Mouse (Mus musculus) forelimb bud, embryonic 11.5 days (tissue): ENCODE measurements around the gene Tfrc.

Source experiments
- DNase-seq: peaks from one replicate; pipeline ENCODE4 v3.0.0-alpha.2; 2012; ENCODE audit warnings: low read depth, low spot score

Gene Tfrc

DNA sequence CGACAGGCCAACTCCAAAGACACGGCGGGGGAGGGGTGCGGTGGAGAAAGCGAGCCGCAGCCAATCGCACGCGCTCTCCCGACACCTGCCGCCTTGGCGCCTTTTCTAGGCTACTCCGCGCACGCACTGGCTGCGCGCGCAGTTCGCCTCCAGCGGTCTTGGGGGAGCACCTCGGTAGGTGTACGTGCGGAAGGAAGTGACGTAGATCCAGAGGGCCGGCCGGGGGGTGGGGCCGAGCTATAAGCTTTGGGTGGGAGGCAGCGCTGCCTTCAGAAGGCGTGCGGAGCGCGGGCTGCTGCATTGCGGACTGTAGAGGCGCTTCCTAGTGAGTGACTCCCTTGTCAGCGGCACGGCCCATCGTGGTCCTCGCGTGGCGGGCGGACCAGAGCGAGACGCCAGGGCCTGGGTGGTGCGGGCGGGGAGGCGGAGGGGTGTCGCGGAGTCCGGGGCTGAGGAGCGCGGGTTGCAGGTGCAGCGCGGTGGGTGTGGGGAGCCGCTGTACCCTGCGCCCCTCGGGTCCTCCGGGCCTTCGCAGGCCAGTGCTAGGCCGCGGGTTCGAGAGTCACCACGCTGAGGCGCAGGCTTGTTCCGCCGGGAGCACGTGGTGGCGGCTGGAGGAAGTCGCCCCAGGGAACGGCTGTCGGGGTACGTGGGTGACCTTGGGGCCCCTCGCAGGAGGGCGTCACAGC is at the start of gene Tfrc:
Gene Tfrc, plus strand, starts transcription at position 209 of the 689 bp plus-strand sequence.
- peak; percentile 99 for DNase-seq

DNA sequence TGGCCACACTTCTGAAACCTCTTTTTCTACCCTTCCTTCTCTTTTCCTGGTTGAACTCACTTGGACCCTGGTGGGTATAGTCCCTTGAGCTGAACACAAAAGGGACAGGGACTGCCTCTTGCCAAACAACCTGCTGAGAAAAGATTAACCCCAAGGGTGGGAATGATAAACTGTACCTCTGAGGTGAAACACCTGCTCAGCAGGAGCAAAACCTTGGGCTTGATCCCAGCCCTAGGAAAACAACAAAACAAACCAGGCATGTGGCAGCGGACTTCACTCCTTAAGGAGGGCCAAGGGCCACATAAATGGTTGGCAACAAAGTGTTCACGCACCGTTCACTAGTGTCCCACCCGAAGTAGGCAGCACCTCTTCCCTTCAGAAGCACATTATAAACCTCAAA is 49.2 kb upstream of the Tfrc start:
- no peak for DNase-seq

DNA sequence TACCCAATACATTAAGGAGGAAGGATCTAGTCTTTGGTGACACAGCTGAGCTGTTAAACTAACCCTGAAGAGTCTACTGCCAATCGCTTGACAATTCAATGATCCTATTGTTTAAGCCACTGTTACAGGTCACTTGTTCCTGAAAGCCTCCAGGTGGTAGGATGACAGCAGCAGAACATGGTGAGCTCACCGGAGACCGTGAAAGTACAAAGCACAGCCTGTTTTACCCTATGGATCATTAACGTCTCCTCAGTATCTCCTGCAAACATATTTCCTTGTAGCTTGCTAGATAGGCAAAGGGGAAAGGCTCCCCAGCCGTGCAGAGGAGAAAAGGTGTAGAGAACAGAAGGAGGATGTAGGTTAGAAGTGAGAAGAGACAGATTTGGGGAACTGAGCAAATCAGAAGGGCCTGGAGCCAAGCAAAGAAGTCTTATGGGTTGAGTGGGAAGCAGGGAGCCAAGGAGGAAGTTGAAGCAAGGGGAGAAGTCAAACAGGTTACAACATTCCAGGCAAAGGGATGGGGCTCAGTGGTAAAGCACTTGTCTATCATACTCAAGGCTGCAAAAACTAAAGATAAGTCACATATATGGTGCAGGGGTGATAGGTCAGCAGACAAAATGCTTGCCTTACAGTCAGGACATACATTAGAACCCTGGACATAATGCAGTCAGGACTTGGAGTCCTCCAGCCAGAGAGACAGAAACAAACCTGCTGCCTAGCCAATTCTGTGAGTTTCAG is 45.5 kb upstream of the Tfrc start:
- DNase-seq, result no peak

DNA sequence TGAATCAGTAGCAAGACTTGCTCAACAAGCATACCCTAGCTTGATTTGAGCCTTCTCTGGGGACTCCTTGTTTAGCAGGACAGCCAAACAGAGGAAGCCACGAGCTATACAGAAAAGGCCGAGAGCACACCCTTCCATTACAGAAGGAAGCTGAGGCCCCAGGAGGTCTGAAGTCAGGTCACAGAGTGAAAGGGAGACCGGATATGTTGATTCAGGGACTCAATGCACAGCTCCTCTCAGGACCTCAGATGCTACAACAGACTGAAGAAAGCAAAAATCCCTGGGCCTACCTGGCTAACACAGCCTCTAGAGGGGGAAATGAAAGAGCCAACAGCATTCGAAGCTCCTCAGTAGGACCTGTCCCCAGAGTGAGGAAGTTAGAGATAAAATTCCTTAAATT is 41.4 kb upstream of the Tfrc start:
- DNase-seq, result no peak

DNA sequence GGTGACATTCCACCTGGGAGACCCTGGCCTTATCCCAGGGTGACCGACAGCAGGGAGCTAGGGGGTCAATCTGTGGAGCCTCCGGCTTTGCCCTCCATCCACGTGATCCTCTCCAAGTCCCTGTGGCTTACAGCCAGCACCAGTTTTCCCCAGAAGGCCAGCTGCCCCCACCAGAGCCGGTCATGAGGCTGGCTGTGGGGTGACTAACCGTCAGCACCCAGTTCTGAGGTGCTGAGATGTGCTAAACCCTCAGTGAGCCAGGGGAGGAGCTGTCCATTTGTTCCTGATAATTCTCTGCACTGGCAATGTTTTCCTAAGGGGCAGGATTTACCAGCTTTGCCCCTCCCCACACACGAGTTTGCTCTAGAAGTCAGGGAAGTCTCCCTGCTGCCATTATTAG is 40.3 kb upstream of the Tfrc start:
- no peak for DNase-seq

DNA sequence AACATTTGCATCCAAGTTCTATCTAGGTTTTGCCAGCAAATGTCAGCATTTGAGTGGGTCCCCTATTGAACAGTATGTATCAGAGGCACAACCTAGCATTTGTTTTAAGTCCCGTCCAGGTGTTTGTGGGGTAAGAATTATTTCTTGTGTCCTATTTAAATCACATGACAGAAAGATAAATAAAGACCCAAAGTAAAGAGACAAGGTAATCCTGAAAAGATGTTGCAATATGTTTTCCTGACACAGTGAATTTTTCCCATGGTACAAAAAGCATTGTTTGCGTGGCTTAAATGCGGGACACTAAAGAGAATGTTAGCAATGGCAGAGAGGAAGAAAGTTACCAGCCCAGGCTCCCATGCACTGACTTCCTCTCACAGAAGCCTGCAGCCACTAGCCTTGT is 38.7 kb upstream of the Tfrc start:
- no peak for DNase-seq

DNA sequence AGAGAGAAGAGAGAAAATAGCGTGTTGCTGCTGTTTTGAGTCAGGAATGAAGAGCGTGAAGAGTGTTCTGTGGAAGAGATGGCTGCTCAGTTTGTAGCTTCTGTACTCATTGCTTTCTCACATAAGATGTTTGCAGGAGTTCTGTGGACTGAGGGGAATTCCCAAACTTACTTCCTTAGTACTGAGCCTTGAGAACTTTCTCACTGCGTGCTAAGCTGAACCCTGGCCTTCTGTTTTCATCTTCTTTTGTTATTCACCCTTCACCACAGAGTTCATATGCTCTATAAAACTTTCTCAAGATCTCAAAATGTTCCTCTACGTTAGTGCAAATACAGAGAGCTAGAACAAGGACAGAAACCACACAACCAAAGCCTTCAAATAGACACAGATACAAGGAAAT is 36.2 kb upstream of the Tfrc start:
- no peak for DNase-seq

DNA sequence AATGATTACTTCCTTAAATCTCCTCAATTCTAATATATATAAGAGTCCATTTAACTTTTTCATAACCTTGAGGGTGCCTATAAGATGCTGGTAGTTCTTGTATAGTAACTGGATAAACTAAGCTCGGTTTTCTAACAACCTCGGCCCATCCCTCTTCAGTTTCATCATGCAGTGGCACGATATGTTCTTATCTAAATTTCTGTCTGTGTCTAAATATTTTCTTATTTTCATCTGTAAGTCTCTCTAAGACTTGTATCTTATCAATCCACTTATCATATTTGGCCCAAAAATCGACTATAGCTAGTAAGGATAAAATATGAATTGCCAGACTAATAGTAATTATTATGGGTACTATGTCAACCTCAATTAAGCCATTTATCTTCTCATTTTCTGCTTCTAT is 22.2 kb upstream of the Tfrc start:
- DNase-seq, result no peak

DNA sequence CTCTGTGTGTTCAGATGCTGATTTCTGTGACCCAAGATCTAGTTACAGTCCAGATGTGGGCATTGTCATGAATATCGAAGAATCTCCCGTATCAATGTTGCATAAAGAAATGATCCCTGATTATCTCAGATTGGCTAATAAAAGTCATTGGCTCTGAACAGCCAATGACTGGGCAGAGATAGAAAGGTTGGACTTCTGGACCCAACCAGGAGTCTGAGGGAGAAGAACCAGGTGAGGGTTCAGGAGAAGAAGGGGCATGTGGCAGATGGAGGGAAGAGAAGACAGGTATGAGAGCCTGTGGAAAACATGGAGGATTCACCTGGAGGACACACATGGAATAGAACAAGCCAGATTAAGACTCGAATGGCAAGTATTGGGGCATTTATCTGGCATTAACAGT is 20.2 kb upstream of the Tfrc start:
- no peak for DNase-seq

DNA sequence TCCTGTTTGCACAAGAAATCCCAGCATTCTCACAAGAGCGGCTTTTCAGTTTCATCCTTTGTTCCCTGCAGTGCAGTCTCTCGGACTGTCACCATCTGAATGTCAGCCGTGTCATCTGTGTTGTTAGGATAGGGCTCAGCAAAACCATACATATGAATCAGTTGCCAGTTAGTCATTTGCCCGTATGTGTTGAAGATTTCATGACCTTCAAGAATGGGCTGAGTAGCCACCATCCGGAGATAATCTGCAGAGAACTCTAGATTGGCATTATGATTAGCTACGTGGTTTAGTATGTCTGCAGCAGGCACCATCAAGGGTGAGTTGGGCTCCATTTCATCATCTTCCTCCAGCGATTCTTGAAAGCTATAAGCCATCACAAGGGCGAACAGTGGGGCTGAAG is 17.2 kb upstream of the Tfrc start:
- no peak for DNase-seq

DNA sequence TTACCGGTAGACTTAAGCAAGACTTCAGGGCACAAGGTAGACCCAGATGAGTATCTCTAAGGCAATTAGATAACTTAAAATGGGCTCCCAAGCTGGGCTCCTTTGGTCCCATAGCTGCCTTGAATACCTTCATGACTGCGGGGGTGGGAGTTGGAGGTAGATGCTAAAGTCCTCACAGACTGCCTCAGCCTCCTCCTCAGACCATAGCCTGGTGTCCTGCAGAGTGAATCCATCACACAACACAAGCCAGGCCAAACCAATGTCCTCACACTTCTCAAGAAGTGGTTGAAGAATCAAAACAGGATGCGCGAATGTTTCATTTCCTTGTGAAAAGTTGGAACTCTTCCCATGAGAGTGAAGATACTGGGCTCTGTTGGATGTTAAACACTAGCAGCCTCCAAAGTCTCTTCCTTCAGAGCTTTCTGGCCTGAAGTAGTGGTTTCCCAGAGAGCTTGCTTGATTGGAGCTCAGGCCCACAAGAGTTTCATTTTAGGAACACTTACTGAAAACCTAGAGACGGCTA is 15.4 kb upstream of the Tfrc start:
- DNase-seq, result no peak

DNA sequence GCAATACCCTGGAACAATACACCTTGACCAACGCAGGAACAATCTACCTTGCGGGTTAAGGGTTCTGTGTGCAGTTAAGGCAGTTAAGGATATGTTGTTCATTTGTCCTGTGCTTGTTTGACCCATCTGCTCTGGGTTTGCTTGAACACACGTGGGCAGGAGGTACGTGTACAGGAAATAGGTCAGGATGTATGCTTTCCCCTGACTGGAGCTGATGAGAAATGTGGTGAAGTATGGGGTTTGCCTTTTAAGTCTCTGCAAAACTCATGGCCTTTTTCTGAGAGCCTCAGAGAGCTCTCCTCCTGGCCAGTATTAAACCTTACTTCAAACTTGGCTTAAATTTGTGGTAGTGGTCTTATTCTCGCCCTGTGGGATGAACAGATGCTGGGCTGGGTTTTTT is 14.8 kb upstream of the Tfrc start:
- no peak for DNase-seq

DNA sequence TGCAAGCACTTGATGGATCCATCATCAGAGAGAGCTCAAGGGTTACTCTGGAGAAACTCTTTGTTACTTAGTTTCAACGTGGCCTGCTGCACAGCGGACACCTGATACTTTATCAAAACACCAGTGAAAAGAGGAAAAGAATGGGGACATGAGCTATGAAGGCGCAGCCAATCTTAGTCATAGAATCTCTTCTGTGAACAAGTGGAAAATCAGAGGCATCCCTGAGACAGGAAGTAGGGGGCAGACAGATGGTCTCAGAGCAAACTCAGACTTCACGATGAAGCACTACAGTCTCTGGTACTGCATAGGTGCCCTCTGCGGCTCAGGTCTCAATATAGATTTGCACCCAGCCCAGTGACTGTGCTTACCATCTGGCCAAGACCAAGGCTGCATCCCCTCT is 14.0 kb upstream of the Tfrc start:
- no peak for DNase-seq

DNA sequence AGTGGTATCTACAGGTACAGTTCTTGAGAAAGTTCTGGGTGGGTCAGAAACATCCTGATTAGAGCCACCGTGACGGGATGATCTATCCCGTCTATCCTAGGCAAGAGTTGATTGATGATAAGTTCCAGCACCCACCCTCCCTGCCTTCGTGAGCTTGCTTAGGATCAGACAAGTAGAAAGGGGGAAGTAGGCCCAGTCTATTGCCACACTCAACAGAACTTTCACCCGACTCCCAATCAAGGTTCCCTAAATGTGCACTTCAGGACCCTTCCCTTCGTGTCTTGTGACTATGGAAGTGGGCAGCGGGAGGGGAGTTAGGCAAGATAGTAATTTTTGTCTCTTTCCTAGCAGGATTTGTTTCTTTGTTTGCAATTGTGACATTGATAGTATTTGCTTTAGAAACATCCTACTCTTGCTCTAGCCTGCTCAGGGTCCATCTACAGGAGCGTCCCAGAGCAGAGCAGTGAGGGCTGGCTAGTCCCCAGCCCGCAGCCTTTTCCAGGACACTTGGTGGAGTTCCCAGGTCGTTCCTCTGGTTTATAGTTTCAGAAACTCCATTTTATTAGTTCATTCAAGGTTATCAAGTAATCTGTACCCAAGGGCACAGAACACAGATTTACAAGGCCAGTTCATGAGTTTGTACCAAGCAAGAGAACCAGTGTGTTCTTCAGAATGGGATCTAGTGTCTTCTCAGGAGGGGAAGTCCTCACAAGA is 13.4 kb upstream of the Tfrc start:
- DNase-seq, result no peak

DNA sequence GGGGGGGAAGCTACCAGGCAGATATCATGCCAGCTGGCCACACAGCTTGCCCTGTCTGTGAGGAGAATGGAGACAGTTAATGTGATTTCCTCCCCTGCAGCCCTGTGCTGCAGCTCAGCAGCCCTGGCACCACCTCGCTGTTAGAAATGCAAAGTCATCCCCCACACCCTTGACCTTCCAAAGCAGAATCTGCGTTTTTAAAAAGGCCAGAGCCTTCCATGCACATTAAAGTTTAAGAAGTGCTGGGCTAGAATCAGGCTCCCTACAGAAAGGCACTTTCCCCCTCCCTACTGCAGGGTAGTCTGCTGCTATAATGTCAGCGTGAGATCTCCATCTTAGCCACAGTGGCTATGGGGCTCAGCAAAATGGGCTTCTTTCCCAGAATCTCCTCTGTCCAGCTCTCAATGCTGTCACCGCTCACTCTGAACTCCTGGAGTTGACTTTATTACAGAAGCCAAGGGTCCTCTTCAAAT is 10.8 kb upstream of the Tfrc start:
- DNase-seq, result no peak

DNA sequence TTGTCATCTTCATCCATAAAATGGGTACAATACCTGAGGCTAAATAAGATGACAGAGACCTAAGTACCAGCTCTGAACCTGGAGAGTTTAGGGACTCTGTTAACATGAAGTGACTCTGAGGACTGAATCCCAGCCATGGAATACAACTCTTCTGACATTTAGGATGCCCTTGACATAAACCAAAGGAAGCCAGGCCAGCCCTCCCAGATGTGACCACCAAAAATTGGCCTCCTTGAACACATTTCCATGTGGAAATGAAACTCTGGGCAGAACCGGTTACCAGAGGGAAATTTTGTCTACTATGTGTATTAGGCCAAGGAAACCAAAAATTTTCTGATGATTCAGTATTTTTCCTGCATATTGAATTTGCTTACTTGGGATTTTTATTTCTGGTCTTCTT is 9.6 kb upstream of the Tfrc start:
- DNase-seq, result no peak

DNA sequence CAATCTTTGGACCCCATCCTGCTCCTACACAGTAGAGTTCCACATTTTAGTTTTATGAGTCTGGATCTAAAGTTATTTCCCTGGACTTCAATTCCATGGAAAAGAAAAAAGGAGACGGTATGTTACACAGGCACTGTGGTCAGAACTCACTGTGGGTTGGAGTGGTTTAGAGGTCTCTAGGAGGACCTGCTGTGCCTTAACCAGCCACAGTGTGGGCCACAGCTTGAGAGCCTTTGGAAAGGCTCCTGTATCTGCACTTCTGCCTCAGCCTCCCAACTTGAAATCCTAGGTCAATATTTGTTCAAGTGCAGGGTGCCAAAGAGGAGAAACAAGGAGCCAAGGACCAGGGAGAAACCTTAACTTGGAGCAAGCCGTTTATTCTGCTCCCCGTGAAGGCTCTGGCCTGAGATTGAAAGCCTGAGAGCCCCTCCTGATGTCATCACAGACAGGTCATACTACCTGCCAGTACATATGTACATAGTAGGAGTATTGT is 6.5 kb upstream of the Tfrc start:
- DNase-seq, result no peak

DNA sequence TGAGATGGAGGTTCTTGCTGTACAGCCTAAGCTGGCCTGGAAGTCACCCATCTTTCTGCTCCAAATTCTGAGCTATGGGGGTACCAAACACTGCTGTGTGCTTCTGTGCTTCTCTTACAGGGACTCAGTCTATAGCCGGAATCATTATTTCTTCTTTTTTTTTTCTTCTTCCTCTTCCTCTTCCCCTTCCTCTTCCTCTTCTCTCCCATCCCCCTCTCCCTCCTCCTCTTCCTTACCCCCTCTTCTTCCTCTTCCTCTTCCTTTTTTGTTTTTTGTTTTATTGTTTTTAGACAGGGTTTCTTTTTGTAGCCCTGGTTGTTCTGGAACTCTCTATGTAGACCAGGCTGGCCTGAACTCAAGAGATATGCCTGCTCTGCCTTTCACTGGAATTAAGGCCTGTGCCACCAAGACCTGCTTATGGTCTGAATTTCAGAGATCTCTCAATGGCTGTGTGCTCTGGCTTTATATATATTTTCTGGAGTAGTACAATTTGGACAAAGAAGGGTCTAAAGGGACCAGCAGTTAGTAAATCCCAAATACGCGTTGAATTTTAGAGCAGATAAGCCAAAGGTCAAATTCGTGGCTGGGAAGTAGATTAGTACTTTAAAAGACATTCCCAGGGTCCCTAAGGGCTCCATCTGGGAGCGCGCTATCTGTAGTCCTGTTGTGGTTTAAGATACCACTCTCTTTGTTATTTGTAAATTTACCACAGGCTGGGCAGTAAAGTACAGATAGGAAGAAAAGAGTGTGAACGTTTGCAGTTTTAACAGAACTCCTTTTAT is 967 bp upstream of the Tfrc start:
- no peak for DNase-seq

DNA sequence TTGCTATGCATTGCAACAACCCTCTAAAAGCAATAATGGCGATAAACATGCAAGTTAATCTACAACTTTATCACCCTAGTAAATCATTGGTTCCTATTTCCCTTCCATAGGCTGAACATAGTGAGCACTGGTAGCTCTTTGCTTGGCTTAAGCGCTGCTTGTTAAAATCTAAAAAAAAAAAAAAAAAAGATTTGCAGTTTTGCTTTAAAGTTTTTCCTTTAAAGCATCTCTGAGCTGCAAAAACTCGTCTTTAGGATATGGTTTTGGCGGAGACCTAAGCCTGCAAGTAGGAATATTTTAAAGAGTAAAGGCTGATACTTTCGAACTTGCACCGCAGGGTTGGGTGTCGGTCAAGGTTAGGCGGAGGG is 392 bp upstream of the Tfrc start:
- peak; percentile 2 for DNase-seq

DNA sequence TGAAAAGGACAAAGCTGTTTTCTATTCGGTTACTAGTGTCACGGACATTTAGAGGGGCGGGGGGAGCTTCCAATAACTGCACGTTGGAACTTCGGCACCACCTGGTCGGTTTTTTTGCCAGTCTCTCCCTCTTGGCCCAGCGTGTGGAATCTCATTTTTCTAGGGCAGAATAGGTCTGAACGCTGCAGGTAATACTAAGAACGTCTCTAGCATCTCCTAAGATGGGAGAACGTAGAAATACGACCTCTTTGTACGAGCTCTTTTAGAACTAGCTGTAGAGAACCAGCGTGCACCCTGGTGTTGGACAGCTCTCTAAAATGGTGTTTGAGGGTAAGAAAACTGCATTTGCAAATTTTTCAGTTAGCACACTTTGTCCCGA is 670 bp downstream of the Tfrc start:
- DNase-seq, result no peak

DNA sequence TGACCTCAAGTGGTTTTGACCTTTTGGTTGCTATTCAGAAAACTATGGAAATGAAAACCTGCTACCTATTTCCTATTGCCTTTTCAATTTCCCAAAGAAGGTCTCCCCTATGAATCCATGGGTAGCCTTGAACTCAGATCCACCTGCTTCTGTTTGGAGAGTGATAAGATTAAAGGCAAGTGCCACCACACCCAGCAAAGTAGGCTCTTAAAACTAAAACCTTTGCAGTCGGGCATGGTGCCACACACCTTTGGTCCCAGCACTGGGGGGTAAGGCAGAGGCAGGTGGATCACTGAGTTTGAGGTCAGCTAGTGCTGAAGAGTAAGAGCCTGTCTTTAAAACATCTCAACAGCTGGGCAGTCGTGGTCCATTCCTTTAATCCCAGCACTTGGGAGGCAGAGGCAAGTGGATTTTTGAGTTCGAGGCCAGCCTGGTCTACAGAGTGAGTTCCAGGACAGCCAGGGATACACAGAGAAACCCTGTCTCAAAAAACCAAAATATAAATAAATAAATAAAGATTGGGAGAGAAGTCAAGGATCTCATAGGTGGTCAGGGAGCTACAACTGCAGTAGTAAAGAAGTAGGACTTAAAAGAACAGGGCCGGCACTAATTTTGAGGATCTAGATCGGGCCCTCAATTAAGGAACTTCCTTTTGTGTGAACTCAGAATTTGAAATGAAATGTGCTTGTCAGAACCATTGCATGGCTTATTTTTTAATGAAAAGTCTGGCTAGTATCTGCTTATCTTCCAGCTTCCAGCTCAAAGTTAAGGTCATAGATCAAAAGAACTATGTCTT is 1.9 kb downstream of the Tfrc start:
- DNase-seq, result no peak
